Mouse (Mus musculus): ENCODE data around the gene Zfp512b. TPM values are rescaled to one million over a fixed set of nuclear protein-coding genes. Genes with fewer than 3 reads are reported as not detected.

The Zfp512b gene
- polyA plus RNA-seq, 1 experiment from 2014 or later: 24.4 TPM

DNA sequence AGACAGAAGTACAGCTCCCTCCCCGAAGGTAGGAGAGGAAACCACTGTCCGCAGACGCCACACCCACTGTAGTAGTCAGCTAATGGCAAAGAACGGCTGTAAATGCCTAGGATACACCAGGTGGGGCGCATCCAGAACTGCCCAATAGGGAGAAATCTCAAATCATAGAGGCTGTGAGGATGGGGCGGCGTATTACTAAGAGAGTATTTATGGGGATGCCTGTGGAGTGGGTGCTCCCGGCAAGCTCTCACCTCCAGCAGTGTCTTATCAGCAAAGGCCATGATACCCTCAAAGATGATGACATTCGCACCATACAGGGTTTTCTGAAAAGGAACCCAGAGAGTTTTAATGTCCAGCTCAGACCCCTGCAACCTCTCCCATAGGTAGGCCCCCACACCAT, 18.6 kb downstream of the Zfp512b start:
- H3K9ac ChIP-seq (replicated peaks; ENCODE audit: low read length): no peak overlapping the region
- H3K4me1 ChIP-seq (ENCODE audit: control insufficient read depth, insufficient read depth, low read length): no peaks in the 10 kb centered on the region
- H3K4me3 ChIP-seq (ENCODE audit: low read depth, low read length): no peak overlapping the region
- H3K36me3 ChIP-seq (replicated peaks; ENCODE audit: control insufficient read depth, insufficient read depth, low read depth, low read length): no peaks in the 10 kb centered on the region; the same call in 1 of the 2 replicates
- H3K27me3 ChIP-seq (ENCODE audit: control insufficient read depth, insufficient read depth, low read length): no peaks in the 10 kb centered on the region
- no peak for DNase-seq (ENCODE audit: low spot score)
- no peak overlapping the region for H3K4me2 ChIP-seq (ENCODE audit: low read depth, low read length)
- 87% methylated on average over 9 of the region's 9 CpGs for WGBS
- no peak overlapping the region for H3K27ac ChIP-seq (replicated peaks; ENCODE audit: low read depth, low read length)
- ATAC-seq (replicated peaks; ENCODE audit: insufficient number of reproducible peaks, low FRiP score, low TSS enrichment, low read depth): no peak
- H3K9me3 ChIP-seq (replicated peaks; ENCODE audit: control insufficient read depth, low read length): no peaks in the 10 kb centered on the region

DNA sequence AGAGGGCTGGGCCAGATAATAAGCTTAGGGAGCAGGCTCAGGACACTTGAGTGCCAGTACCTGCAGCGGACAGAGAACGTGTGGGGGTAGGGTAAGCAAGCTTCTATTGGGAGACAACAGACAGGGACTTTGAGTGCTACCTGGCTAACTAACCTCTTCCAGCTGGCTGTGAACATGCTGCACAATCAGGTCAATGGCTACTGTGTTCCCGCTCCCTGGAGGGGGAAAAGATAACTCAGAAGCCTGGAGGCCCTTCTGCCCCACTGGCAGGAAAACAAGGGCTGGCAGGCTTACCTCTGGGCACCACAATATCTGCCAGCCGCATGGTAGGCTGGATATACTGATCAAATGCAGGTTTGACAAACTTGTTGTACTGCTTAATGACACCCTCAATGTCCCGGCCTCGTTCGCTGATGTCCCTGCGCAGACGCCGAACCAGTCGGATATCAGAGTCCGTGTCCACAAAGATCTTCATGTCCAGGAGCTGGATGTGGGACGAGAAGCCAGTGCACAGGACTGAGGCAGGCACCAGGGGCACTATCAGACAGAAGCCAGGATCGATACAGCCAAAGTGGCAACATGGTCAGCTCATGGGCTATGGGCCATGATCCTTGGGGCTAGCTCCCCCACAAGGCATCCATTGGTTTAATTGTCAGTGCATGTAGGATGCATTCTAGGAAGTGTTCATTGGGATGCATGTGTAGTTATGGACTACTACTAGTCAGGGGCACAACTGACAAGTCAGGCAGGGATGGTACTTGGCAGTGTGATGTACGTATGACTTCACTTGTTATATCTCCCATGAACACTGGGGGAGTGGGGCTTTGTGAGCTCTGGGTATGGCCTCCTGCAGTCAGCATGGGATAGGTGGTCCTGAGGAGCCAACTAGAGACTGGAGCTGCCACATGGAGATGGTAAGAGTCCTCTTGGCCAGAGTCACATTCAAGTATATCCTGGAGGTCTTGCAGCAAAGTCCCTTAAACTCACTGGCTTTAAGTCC, 19.4 kb downstream of the Zfp512b start:
- Histone ChIP-seq H3K4me3 (ENCODE audit: low read depth, low read length) (no peak overlapping the region), H3K27me3 (ENCODE audit: control insufficient read depth, insufficient read depth, low read length) (no peaks in the 10 kb centered on the region), H3K36me3 (replicated peaks; ENCODE audit: control insufficient read depth, insufficient read depth, low read depth, low read length) (no peaks in the 10 kb centered on the region; the same call in 1 of the 2 replicates), H3K4me2 (ENCODE audit: low read depth, low read length) (no peak overlapping the region), H3K9ac (replicated peaks; ENCODE audit: low read length) (no peak overlapping the region), H3K4me1 (ENCODE audit: control insufficient read depth, insufficient read depth, low read length) (no peaks in the 10 kb centered on the region), H3K9me3 (replicated peaks; ENCODE audit: control insufficient read depth, low read length) (no peaks in the 10 kb centered on the region), H3K27ac (replicated peaks; ENCODE audit: low read depth, low read length) (no peak overlapping the region)
- ATAC-seq (replicated peaks; ENCODE audit: insufficient number of reproducible peaks, low FRiP score, low TSS enrichment, low read depth) (no peak), DNase-seq (ENCODE audit: low spot score) (no peak)
- WGBS: 92% methylated on average over 15 of the region's 15 CpGs

DNA sequence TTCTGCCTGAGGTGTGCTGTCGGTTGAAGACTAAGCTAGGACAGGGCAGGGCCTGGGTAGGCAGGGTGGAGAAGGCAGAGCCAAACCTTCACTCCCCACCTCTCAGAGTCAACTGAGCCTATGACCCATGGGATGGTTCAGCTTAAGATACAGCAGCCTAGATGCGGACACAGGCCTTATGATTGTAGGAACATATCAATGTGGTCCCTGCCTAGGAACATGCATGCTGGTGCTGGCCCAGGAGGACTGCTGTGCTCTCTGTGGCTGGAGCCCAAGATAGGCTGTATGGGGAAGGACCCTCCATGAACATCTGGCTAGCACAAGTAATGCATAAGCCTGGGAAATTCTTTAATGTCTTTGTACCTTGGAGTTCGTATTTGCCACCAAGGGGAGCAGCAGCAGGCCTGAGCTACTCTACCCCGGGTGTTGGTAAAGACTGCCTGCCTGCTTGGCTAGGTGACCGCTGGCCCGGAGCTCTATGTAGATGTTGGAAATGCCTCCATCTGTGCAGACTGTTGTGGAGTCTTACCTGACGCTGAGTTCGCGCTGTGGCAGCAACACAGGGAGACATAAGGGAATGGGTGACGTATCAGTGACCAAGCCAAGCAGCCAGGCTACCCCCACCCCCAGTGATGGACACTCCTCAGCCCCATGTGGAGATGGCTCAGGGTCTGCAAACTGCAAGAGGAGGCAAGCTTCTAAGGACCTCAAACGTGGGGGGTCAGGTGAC, 20.5 kb downstream of the Zfp512b start:
- no peaks in the 10 kb centered on the region for H3K27me3 ChIP-seq (ENCODE audit: control insufficient read depth, insufficient read depth, low read length)
- H3K27ac ChIP-seq (replicated peaks; ENCODE audit: low read depth, low read length): no peak overlapping the region
- WGBS: 89% methylated on average over 11 of the region's 11 CpGs
- no peak overlapping the region for H3K4me3 ChIP-seq (ENCODE audit: low read depth, low read length)
- no peak for DNase-seq (ENCODE audit: low spot score)
- H3K4me1 ChIP-seq (ENCODE audit: control insufficient read depth, insufficient read depth, low read length): no peaks in the 10 kb centered on the region
- no peak overlapping the region for H3K9ac ChIP-seq (replicated peaks; ENCODE audit: low read length)
- H3K4me2 ChIP-seq (ENCODE audit: low read depth, low read length): no peak overlapping the region
- no peak for ATAC-seq (replicated peaks; ENCODE audit: insufficient number of reproducible peaks, low FRiP score, low TSS enrichment, low read depth)
- no peaks in the 10 kb centered on the region; the same call in 1 of the 2 replicates for H3K36me3 ChIP-seq (replicated peaks; ENCODE audit: control insufficient read depth, insufficient read depth, low read depth, low read length)
- H3K9me3 ChIP-seq (replicated peaks; ENCODE audit: control insufficient read depth, low read length): no peaks in the 10 kb centered on the region

DNA sequence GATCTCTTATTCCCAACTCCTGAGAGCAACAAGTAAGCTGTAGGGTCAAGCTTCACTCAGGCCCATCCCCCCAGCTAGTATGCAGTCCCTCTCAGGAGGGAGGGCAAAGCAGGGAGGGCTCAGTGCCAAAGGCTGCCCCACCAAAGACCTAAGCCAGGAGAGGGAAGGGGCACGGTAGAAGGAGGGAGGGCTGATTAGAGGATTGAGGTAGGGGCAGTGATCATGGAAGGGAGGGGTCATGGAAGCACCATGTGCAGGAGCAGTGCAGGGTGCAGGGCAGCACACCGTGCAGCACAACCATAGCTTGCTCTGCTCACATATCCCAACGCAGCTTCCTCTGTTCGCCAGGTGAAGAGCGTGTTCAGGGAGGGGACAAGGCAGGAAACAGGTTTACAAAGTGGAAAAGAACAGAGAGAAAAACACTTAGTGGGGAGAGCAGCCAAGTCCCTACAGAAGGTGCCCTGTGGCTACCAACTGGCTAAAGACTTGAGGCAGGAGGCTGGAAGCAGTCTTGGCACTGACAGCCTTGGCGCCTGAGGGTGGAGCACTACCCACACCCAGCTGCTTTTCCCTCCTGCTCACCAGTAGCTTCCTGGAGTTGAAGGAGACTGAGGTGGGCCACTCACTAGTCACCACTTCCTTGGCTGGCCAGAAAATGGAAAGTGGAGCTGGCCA, 21.5 kb downstream of the Zfp512b start:
- DNase-seq (ENCODE audit: low spot score) (no peak), ATAC-seq (replicated peaks; ENCODE audit: insufficient number of reproducible peaks, low FRiP score, low TSS enrichment, low read depth) (no peak)
- no peak overlapping the region for H3K4me2 ChIP-seq (ENCODE audit: low read depth, low read length)
- H3K4me3 ChIP-seq (ENCODE audit: low read depth, low read length): no peak overlapping the region
- no peaks in the 10 kb centered on the region for H3K27me3 ChIP-seq (ENCODE audit: control insufficient read depth, insufficient read depth, low read length)
- 67% methylated on average over 6 of the region's 6 CpGs for WGBS
- H3K4me1 ChIP-seq (ENCODE audit: control insufficient read depth, insufficient read depth, low read length): no peaks in the 10 kb centered on the region
- H3K36me3 ChIP-seq (replicated peaks; ENCODE audit: control insufficient read depth, insufficient read depth, low read depth, low read length): no peaks in the 10 kb centered on the region; the same call in 1 of the 2 replicates
- H3K27ac ChIP-seq (replicated peaks; ENCODE audit: low read depth, low read length): no peak overlapping the region
- H3K9me3 ChIP-seq (replicated peaks; ENCODE audit: control insufficient read depth, low read length): no peaks in the 10 kb centered on the region
- no peak overlapping the region for H3K9ac ChIP-seq (replicated peaks; ENCODE audit: low read length)

DNA sequence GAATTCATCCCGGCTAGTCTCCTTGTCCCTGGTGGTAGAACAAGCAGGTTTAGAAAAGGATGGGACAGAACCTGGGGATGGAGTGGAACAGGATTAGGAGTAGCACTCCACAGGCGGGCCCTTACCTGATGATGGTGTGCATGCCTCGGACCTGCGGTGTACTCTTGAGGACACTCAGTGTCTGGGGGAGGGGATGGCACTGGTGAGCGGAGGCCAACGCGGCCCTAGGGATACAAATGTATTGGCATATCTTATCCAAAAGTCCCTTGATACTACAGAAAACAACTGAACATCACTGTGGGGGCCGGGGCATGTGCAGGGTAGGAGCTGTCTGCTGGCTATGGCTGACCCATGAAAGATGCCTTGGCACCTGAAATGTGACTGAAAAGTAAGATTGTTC, 22.2 kb downstream of the Zfp512b start:
- ATAC-seq (replicated peaks; ENCODE audit: insufficient number of reproducible peaks, low FRiP score, low TSS enrichment, low read depth) (no peak), DNase-seq (ENCODE audit: low spot score) (no peak)
- WGBS: 90% methylated on average over 8 of the region's 8 CpGs
- Histone ChIP-seq H3K36me3 (replicated peaks; ENCODE audit: control insufficient read depth, insufficient read depth, low read depth, low read length) (no peaks in the 10 kb centered on the region; the same call in 1 of the 2 replicates), H3K27me3 (ENCODE audit: control insufficient read depth, insufficient read depth, low read length) (no peaks in the 10 kb centered on the region), H3K9me3 (replicated peaks; ENCODE audit: control insufficient read depth, low read length) (no peaks in the 10 kb centered on the region), H3K4me2 (ENCODE audit: low read depth, low read length) (no peak overlapping the region), H3K4me1 (ENCODE audit: control insufficient read depth, insufficient read depth, low read length) (no peaks in the 10 kb centered on the region), H3K27ac (replicated peaks; ENCODE audit: low read depth, low read length) (no peak overlapping the region), H3K4me3 (ENCODE audit: low read depth, low read length) (no peak overlapping the region), H3K9ac (replicated peaks; ENCODE audit: low read length) (no peak overlapping the region)

DNA sequence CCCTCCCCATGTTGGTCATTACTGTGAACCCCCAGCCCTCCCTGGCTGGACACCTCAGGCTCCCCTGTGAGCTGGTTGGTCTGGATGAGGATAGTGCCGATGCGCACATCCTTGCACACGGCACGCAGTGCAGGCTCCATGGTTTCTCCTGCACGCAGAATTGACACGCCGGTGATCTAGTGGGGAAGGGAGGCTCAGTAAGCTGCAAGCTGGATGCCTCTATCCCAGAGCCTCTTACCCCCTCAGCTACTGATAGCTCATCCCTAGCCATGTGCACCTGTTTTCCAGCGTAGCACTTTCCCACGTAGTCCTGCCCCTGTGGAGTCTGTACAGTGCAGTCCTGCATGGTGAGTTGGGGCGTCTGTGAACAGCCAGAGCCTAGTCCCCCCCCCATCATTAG, 22.7 kb downstream of the Zfp512b start:
- Histone ChIP-seq H3K4me1 (ENCODE audit: control insufficient read depth, insufficient read depth, low read length) (no peaks in the 10 kb centered on the region), H3K27me3 (ENCODE audit: control insufficient read depth, insufficient read depth, low read length) (no peaks in the 10 kb centered on the region), H3K4me3 (ENCODE audit: low read depth, low read length) (no peak overlapping the region), H3K27ac (replicated peaks; ENCODE audit: low read depth, low read length) (no peak overlapping the region), H3K36me3 (replicated peaks; ENCODE audit: control insufficient read depth, insufficient read depth, low read depth, low read length) (no peaks in the 10 kb centered on the region; the same call in 1 of the 2 replicates), H3K4me2 (ENCODE audit: low read depth, low read length) (no peak overlapping the region), H3K9me3 (replicated peaks; ENCODE audit: control insufficient read depth, low read length) (no peaks in the 10 kb centered on the region), H3K9ac (replicated peaks; ENCODE audit: low read length) (no peak overlapping the region)
- no peak for DNase-seq (ENCODE audit: low spot score)
- no peak for ATAC-seq (replicated peaks; ENCODE audit: insufficient number of reproducible peaks, low FRiP score, low TSS enrichment, low read depth)
- 88% methylated on average over 8 of the region's 10 CpGs for WGBS

DNA sequence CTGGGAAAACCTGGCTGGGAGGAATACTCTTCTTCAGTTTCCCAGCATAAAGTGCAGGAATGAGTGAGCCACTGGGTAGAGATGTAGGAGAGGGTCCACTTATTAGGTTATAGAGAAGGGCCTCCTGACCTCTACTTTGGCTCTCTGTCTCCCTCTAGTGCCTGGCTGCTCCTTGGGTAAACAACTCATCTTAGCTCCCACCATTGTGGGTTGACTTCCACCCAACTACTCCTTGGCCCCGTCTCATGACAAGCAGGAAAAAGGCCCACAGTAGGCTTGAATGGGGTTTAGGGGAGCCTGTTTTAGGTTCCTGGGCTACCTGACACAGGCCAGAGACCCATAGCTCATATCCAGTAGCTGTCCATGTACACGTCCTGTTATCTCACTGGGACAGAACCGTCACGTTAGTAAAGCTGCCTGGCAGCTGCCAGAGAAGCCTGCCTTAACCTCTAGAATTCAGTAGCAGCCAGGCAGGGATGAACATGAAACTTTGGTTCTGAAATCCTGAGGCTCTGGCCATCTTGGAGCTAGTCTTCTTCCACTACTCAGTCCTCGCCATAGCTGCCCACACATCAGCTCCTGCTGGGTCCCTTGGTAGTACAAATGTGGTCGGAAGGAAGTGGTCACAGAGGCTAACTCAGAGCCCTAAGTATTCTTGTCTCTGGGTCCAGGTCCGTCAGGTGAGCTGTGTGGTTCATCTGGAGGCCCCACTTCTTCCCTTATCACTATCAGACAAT, 24.2 kb downstream of the Zfp512b start:
- ATAC-seq (replicated peaks; ENCODE audit: insufficient number of reproducible peaks, low FRiP score, low TSS enrichment, low read depth) (no peak), DNase-seq (ENCODE audit: low spot score) (peak; percentile 63)

More for the DNA sequence above, 24.2 kb downstream of the Zfp512b start:
- H3K9me3 ChIP-seq (replicated peaks; ENCODE audit: control insufficient read depth, low read length): no peaks in the 10 kb centered on the region
- WGBS: 83% methylated on average over 7 of the region's 7 CpGs
- no peak overlapping the region for H3K9ac ChIP-seq (replicated peaks; ENCODE audit: low read length)
- H3K4me2 ChIP-seq (ENCODE audit: low read depth, low read length): no peak overlapping the region
- no peaks in the 10 kb centered on the region for H3K4me1 ChIP-seq (ENCODE audit: control insufficient read depth, insufficient read depth, low read length)
- no peak overlapping the region for H3K27ac ChIP-seq (replicated peaks; ENCODE audit: low read depth, low read length)
- no peaks in the 10 kb centered on the region for H3K27me3 ChIP-seq (ENCODE audit: control insufficient read depth, insufficient read depth, low read length)
- H3K36me3 ChIP-seq (replicated peaks; ENCODE audit: control insufficient read depth, insufficient read depth, low read depth, low read length): no peaks in the 10 kb centered on the region
- no peak overlapping the region for H3K4me3 ChIP-seq (ENCODE audit: low read depth, low read length)
